Comparison of ENCODE assay signal across 8 mouse cellular contexts in the genomic region with DNA sequence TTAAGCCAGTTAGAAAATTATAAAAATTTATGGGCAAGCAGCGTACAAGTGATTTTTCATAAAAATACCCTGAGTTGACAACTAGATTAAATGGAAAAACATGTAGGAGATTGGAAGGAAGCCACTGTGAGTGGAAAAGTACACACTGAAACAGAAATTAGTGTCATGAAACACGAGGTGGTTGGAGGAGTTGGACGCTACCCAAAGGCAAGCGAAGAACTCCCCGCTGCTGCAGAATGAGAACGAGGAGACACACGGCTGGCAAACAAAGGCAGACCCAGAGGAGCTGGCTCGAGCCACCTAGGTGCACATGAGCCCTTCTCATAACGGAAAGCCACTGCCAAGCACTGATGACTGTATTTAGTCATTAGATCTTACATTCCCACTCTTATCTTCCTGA.
A peak's percentile ranks its signal among the peaks of the same experiment; 100 is the strongest.
DNase-seq lines count a peak whose midpoint lies in the region; ATAC-seq and TF ChIP-seq lines count a peak whose summit lies in the region.

No protein-coding gene starts in this region.

- H3K27ac ChIP-seq in lung, postnatal 0 days (ENCODE audit: low read length), result no peak overlapping the region

- no peaks in the 10 kb centered on the region for H3K9me3 ChIP-seq in lung, postnatal 0 days (ENCODE audit: low read length)

- 36% methylated on average over 9 of the region's 9 CpGs for WGBS in lung, postnatal 0 days

- no peaks in the 10 kb centered on the region for H3K36me3 ChIP-seq in lung, postnatal 0 days (ENCODE audit: insufficient read depth, low read length)

- no peak overlapping the region for H3K4me3 ChIP-seq in lung, postnatal 0 days (ENCODE audit: low read depth, low read length)

- no peaks in the 10 kb centered on the region for H3K27me3 ChIP-seq in lung, postnatal 0 days (replicated peaks; ENCODE audit: insufficient read depth, low read length)

- TF ChIP-seq EP300 in lung, postnatal 0 days (IDR thresholded peaks at IDR 0.05), result no peak

- no peaks in the 10 kb centered on the region for H3K4me1 ChIP-seq in lung, postnatal 0 days (ENCODE audit: insufficient read depth, low read depth, low read length)

- H3K9ac ChIP-seq in lung, postnatal 0 days (replicated peaks; ENCODE audit: low read depth), result no peak overlapping the region

- no peak overlapping the region; the same call in 1 of the 2 replicates for H3K4me2 ChIP-seq in lung, postnatal 0 days (replicated peaks; ENCODE audit: low read depth, low read length)

- peak; percentile 1 for DNase-seq in cerebellum, adult 11 months
- peak; percentile 44 for DNase-seq in adrenal gland, adult 2 months
- DNase-seq in frontal cortex, postnatal 14 days (ENCODE audit: low spot score in 2 of 2), result peak; percentile 24 to 49
- DNase-seq in layer of hippocampus, adult 11-12 months (ENCODE audit: low spot score), result peak; percentile 66
- peak; percentile 50 for DNase-seq in lung, postnatal 0 days (ENCODE audit: low spot score)
- no peak for DNase-seq in yolk sac, embryonic 10.5 days (ENCODE audit: low spot score)

- no peak for TF ChIP-seq CTCF in lung, postnatal 0 days (IDR thresholded peaks at IDR 0.05)

- no peak for ATAC-seq in cerebellum, adult (ENCODE audit: insufficient number of reproducible peaks, low FRiP score, low TSS enrichment)
- ATAC-seq in lung, postnatal 0 days, result no peak
- ATAC-seq in granulocyte monocyte progenitor cell, adult 5-6 weeks (replicated peaks; ENCODE audit: poor library complexity, severe bottlenecking), result no peak
